ENCODE assay signal across 10 mouse cellular contexts in genomic region chr7:81744145-81744544, GRCm38 (mm10). TPM values are rescaled to one million over a fixed set of nuclear protein-coding genes. Genes with fewer than 3 reads are reported as not detected.
DNase-seq lines count a peak whose midpoint lies in the region; ATAC-seq lines count a peak whose summit lies in the region.
"Had no signal": no experiment of that assay in that cellular context is flagged by ENCODE, and none has a peak within 500 bp of the region (broad histone marks: within the 10 kb centered on the region; RNA-seq: fewer than 3 reads in every experiment).

No protein-coding gene starts in this region.

- intact Hi-C loops in gastrocnemius, postnatal 14 days (cut with DNase I; ENCODE audit: low total_unique reads): no loop called here
- intact Hi-C loops in gastrocnemius, postnatal 36 days (cut with DNase I): no loop called here
- intact Hi-C loops in heart, postnatal 36 days (cut with DNase I): loop anchor here (5.0 kb wide), 1 partner anchor 287 kb away; the partner anchor contains the start of gene Cpeb1

- peak; percentile 18 for DNase-seq in gastrocnemius, postnatal 14 days
- no peak for DNase-seq in gastrocnemius, postnatal 36 days
- peak; percentile 90 for DNase-seq in 416B (ENCODE audit: low read depth)
- peak; percentile 52 for DNase-seq in adrenal gland, postnatal 25 days
- peak; percentile 17 to 32 for DNase-seq in heart, postnatal 36 days
- DNase-seq in lung, postnatal 25 days (ENCODE audit: low spot score): peak; percentile 46
- no peak for DNase-seq in thymus, postnatal 14 days

- ATAC-seq in hindbrain, embryonic 12.5 days (ENCODE audit: low FRiP score): no peak

- no peak overlapping the region for H3K4me2 ChIP-seq in hindbrain, embryonic 12.5 days (replicated peaks)
- H3K4me2 ChIP-seq: limb, embryonic 15.5 days; stomach, embryonic 15.5 days had no signal

- H3K4me3 ChIP-seq in hindbrain, embryonic 12.5 days: no peak overlapping the region
- H3K4me3 ChIP-seq: limb, embryonic 15.5 days; stomach, embryonic 15.5 days had no signal

- no peak overlapping the region for H3K9ac ChIP-seq in hindbrain, embryonic 12.5 days
- H3K9ac ChIP-seq: limb, embryonic 15.5 days; stomach, embryonic 15.5 days had no signal

- H3K9me3 ChIP-seq in hindbrain, embryonic 12.5 days (replicated peaks): 0 out of 2 replicates have a peak, but pooled peaks cover 4% of the 10 kb centered on the region
- H3K9me3 ChIP-seq: limb, embryonic 15.5 days; stomach, embryonic 15.5 days had no signal

- 74% methylated on average over 4 of the region's 4 CpGs for WGBS in hindbrain, embryonic 12.5 days

- H3K27me3 ChIP-seq in hindbrain, embryonic 12.5 days: no peaks in the 10 kb centered on the region
- H3K27me3 ChIP-seq: limb, embryonic 15.5 days; stomach, embryonic 15.5 days had no signal

- H3K4me1 ChIP-seq in hindbrain, embryonic 12.5 days: no peaks in the 10 kb centered on the region
- H3K4me1 ChIP-seq: limb, embryonic 15.5 days; stomach, embryonic 15.5 days had no signal

- H3K36me3 ChIP-seq in hindbrain, embryonic 12.5 days: no peaks in the 10 kb centered on the region
- H3K36me3 ChIP-seq: limb, embryonic 15.5 days; stomach, embryonic 15.5 days had no signal

- no peak overlapping the region for H3K27ac ChIP-seq in hindbrain, embryonic 12.5 days
- H3K27ac ChIP-seq: limb, embryonic 15.5 days; stomach, embryonic 15.5 days had no signal

RNA-seq across cellular contexts. Expression of gene Ramac, which starts 18.6 kb away (rescaled TPM):
- 10 to 100 TPM; 21.6 to 22.2 TPM for total RNA-seq in gastrocnemius, postnatal 14 days (2021)
- total RNA-seq in gastrocnemius, postnatal 36 days (2021): 10 to 100 TPM; 17.7 to 23.7 TPM
- 46.5 and 55.8 TPM in 2 replicates for total RNA-seq in adrenal gland, postnatal 25 days (2021)
- total RNA-seq in heart, postnatal 36 days (2021): 10 to 100 TPM; 25.7 to 29.8 TPM
- polyA plus RNA-seq in hindbrain, embryonic 12.5 days (2016; fragmentation: Nextera tagmentation; extraction: Ambion mirVana): 117 and 125 TPM in 2 replicates

RNA-seq across cellular contexts. Expression of gene Homer2, which starts 36.8 kb away (rescaled TPM):
- total RNA-seq in gastrocnemius, postnatal 14 days (2021): 10 to 100 TPM; 25.5 to 34.3 TPM
- total RNA-seq in gastrocnemius, postnatal 36 days (2021): 10 to 100 TPM; 42.9 to 66.0 TPM
- total RNA-seq in adrenal gland, postnatal 25 days (2021): 2.4 and 2.6 TPM in 2 replicates
- 100 to 1,000 TPM in 1 of 2 experiments, 10 to 100 TPM in 1; 89.6 to 108 TPM for total RNA-seq in heart, postnatal 36 days (2021)
- 29.3 and 34.8 TPM in 2 replicates for polyA plus RNA-seq in hindbrain, embryonic 12.5 days (2016; fragmentation: Nextera tagmentation; extraction: Ambion mirVana)

RNA-seq across cellular contexts. Expression of gene 3110040N11Rik, which starts 45.1 kb away (rescaled TPM):
- 10 to 100 TPM; 16.2 to 22.0 TPM for total RNA-seq in gastrocnemius, postnatal 14 days (2021)
- 10 to 100 TPM; 16.2 to 16.3 TPM for total RNA-seq in gastrocnemius, postnatal 36 days (2021)
- total RNA-seq in adrenal gland, postnatal 25 days (2021): 41.1 and 48.2 TPM in 2 replicates
- 10 to 100 TPM; 25.9 to 26.2 TPM for total RNA-seq in heart, postnatal 36 days (2021)
- polyA plus RNA-seq in hindbrain, embryonic 12.5 days (2016; fragmentation: Nextera tagmentation; extraction: Ambion mirVana): 43.2 and 44.6 TPM in 2 replicates

Comparison
In these comparisons a context has a peak if more than half of its experiments do, and no peak if none do; other contexts are left out.
1. DNase-seq: peak in gastrocnemius, postnatal 14 days (single experiment), 416B (single experiment), adrenal gland, postnatal 25 days (single experiment), heart, postnatal 36 days (2 of 2) and lung, postnatal 25 days (single experiment); none in gastrocnemius, postnatal 36 days (0 of 2) and thymus, postnatal 14 days (single experiment).